Mouse (Mus musculus): Measurements from ENCODE around the gene Mmp15.
A peak's percentile ranks its signal among the peaks of the same experiment; 100 is the strongest.

DNA sequence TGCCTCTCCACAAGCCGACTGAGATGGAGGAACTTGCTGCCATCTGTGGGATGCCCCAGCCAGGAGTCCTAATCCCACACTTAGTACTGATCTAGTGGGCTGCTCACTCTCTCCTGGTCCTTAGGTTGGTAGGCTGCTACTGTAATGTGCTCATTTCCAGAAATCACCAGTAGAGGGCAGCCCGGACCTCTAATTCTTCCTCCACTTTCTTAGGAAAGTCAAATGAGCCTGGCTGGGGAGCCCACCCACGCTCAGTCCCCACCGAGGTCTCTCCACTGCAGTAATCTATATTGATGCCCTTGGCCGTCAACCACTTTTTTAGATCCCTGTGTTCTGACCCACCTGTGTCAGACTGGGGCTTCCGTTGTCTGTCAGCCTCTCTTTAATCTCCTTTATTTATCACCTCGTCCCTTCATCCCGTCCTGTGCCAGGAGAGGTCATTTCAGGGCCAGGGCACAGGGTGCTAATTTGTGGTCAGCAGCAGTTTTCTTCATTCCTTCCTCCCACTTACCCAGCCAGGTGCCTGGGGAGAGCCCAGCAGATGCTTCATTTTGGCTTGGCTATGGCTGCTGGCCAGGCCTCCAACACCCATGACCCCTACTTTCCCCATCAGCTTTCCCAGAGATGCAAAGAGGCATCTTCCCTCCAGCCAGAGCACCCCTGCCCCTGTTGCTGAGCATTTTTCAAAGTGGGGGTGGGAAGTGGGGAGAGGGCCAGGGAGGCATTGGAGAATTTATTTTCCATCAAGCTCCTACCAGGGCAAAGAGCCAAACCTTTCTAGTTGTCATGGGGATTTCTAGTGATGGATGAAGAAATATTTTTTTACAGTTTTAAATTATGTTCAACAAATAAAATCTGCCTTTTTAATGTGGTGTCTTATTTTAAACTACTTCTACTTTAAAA is 5.2 kb upstream of the Mmp15 start:
- peak; percentile 65 for TF ChIP-seq CTCF (IDR thresholded peaks at IDR 0.05; ENCODE audit: extremely low read depth, insufficient read depth, low read length)
- no peak for TF ChIP-seq POLR2A (IDR thresholded peaks at IDR 0.05; ENCODE audit: extremely low read depth, insufficient read depth, low read length)
